Mouse (Mus musculus): ENCODE measurements around the gene Olfr1247. TPM values are rescaled to one million over a fixed set of nuclear protein-coding genes. Genes with fewer than 3 reads are reported as not detected.
"Not testable (repeated sequence)": the region's sequence is repeated elsewhere in the genome, so short reads cannot be mapped to it uniquely, and the experiment has no call there.

The Olfr1247 gene
- total RNA-seq (2015; ENCODE audit: low replicate concordance) (not detected in 2 replicates), total RNA-seq (2017; ENCODE audit: low replicate concordance) (not detected in 2 replicates)

DNA sequence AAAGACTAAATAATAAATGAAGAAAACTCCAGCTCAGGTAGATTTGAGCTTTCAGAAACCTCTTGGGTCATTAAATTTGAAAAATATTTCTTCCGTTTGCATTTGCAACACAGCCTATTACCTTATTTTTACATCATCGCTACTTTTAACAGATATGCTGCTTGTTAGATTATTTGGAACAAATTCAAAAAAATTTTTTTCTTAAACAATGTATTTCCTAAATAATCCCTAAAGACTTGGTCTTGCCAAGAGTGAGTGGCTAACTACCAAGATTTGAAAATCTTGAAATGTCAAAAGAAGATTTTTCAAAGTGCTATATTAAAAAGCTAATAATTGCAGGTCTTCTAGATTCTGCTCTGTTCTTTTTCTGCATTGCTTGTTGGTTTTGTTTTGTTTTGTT lies at the start of gene Olfr1247:
Gene Olfr1247 (minus strand): TSS at position 101 of the 400 bp plus-strand sequence.
- ATAC-seq (replicated peaks; ENCODE audit: low FRiP score, poor library complexity, severe bottlenecking), result no peak

DNA sequence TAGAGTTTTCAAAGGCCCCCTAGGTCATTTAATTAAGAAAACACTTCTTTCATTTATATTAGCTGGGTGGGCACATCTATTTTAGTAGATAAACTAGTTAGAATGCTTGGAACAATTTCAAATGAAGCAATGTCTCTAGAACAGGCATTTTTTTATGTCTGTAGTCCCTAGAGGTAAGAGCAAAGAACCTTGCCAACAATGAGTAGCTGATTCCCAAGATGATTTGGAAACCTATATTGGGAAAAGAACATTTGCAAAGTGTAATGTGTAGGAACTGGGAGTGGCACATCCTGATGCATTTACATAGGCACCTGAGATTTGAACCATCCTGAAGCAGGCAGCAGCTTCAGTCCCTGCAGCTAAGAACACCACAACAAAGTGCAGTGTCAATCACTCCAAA lies 47.4 kb upstream of the Olfr1247 start, which contains the start of gene Olfr1250:
Gene Olfr1250 (minus strand): TSS at position 101 of the 400 bp plus-strand sequence.
- no peak for ATAC-seq (replicated peaks; ENCODE audit: low FRiP score, poor library complexity, severe bottlenecking)

DNA sequence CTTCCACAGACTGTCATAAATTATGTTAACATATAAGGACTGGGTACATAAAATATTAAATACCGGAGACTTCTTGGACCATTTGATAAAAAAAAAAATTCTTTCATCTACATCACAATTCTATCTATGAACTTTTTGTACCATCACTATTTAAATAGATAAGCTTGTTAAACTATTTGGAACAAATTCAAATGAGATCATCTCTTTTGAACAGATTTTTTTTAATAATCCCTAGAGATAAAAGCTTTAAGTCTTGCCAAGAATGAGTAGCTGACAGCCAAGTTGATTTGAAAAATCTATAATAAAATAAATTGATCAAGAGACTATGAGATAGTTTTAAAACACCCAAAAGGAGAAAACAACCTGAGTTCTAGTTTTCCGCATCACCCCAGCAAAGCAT lies 21.0 kb upstream of the Olfr1247 start, which contains the start of gene Olfr1249:
Gene Olfr1249 (minus strand): TSS at position 101 of the 400 bp plus-strand sequence.
- no peak for ATAC-seq (replicated peaks; ENCODE audit: low FRiP score, poor library complexity, severe bottlenecking)

- ATAC-seq (replicated peaks; ENCODE audit: low FRiP score, poor library complexity, severe bottlenecking), result not testable (repeated sequence)
These were observed 4.2 kb upstream of the Olfr1247 start, which contains the start of gene Olfr1248 for GRCm38 (mm10) chr2:89618145-89618544. Gene Olfr1248 (minus strand): TSS chr2:89618245.

DNA sequence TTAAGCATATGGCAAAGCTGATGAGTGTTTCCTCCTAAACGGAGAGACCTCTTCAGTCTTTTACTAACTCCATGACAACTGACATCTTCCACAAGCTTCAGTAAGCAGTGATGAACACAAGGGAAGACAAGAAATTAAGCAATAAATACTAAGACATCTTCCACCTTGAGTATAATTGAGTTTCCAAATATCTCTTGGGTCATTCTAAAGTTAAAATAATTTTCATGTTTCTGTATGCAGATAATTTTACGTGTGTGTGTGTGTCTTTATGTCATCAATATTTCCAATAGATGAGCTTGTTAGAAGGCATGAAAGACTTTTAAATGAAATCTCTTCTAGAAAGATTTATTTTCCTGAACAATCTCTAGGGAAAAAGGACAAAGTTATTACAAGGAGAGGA lies 20.9 kb downstream of the Olfr1247 start, which contains the start of gene Olfr1246:
Gene Olfr1246 (minus strand): TSS at position 101 of the 400 bp plus-strand sequence.
- ATAC-seq (replicated peaks; ENCODE audit: low FRiP score, poor library complexity, severe bottlenecking), result no peak

GRCm38 (mm10) chr2:89578347-89578746 lies 35.6 kb downstream of the Olfr1247 start, which contains the start of gene Olfr1245:
Gene Olfr1245 (minus strand): TSS chr2:89578447.
- no peak for ATAC-seq (replicated peaks; ENCODE audit: low FRiP score, poor library complexity, severe bottlenecking)

DNA sequence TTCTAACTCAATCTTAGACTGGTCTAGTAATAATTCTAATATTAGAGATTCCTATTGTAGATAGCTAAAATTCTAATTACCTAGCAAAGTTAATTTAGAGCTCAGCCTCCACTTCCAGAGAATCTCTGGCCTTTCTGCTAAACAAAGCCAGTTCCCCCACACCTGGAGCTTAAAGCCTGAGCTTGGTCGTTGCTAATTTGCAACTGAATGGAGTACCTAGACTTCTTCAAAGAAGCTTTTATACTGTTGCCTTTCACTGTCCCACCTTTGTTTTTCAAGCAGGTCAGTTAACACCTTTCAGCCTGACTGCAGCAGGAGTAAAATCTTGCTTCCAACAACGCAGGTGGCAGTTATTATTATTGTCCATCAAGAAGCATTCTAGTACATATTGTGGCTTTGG lies 51.2 kb downstream of the Olfr1247 start:
- not testable (repeated sequence) for ATAC-seq (replicated peaks; ENCODE audit: low FRiP score, poor library complexity, severe bottlenecking)

Other genes with a start within 250 kb of the Olfr1247 start
- gene Olfr1234, start 249.3 kb downstream of the Olfr1247 start, total RNA-seq (2015; ENCODE audit: low replicate concordance), result not detected in 2 replicates
- gene Olfr1234, start 249.3 kb downstream of the Olfr1247 start, total RNA-seq (2017; ENCODE audit: low replicate concordance), result not detected in 2 replicates
- gene Olfr1238, start 204.5 kb downstream of the Olfr1247 start, total RNA-seq (2015; ENCODE audit: low replicate concordance), result not detected in 2 replicates
- not detected in 2 replicates for gene Olfr1238, start 204.5 kb downstream of the Olfr1247 start, total RNA-seq (2017; ENCODE audit: low replicate concordance)
- not detected in 2 replicates for gene Olfr1239, start 193.7 kb downstream of the Olfr1247 start, total RNA-seq (2015; ENCODE audit: low replicate concordance)
- gene Olfr1239, start 193.7 kb downstream of the Olfr1247 start, total RNA-seq (2017; ENCODE audit: low replicate concordance), result not detected in 2 replicates
- not detected in 2 replicates for gene Olfr1240, start 171.1 kb downstream of the Olfr1247 start, total RNA-seq (2015; ENCODE audit: low replicate concordance)
- not detected in 2 replicates for gene Olfr1240, start 171.1 kb downstream of the Olfr1247 start, total RNA-seq (2017; ENCODE audit: low replicate concordance)
- gene Olfr1241, start 127.0 kb downstream of the Olfr1247 start, total RNA-seq (2015; ENCODE audit: low replicate concordance), result not detected in 2 replicates
- gene Olfr1241, start 127.0 kb downstream of the Olfr1247 start, total RNA-seq (2017; ENCODE audit: low replicate concordance), result not detected in 2 replicates
- not detected in 2 replicates for gene Olfr1242, start 115.8 kb downstream of the Olfr1247 start, total RNA-seq (2015; ENCODE audit: low replicate concordance)
- gene Olfr1242, start 115.8 kb downstream of the Olfr1247 start, total RNA-seq (2017; ENCODE audit: low replicate concordance), result not detected in 2 replicates
- gene Olfr1243, start 82.6 kb downstream of the Olfr1247 start, total RNA-seq (2015; ENCODE audit: low replicate concordance), result not detected in 2 replicates
- gene Olfr1243, start 82.6 kb downstream of the Olfr1247 start, total RNA-seq (2017; ENCODE audit: low replicate concordance), result not detected in 2 replicates
- gene Olfr1245, start 35.7 kb downstream of the Olfr1247 start, total RNA-seq (2015; ENCODE audit: low replicate concordance), result not detected in 2 replicates
- gene Olfr1245, start 35.7 kb downstream of the Olfr1247 start, total RNA-seq (2017; ENCODE audit: low replicate concordance), result 2.1 TPM in 1 of 2 replicates, not detected in the other
- gene Olfr1246, start 21.0 kb downstream of the Olfr1247 start, total RNA-seq (2015; ENCODE audit: low replicate concordance), result not detected in 2 replicates
- gene Olfr1246, start 21.0 kb downstream of the Olfr1247 start, total RNA-seq (2017; ENCODE audit: low replicate concordance), result not detected in 2 replicates
- not detected in 2 replicates for gene Olfr1248, start 4.1 kb upstream of the Olfr1247 start, total RNA-seq (2015; ENCODE audit: low replicate concordance)
- gene Olfr1248, start 4.1 kb upstream of the Olfr1247 start, total RNA-seq (2017; ENCODE audit: low replicate concordance), result not detected in 2 replicates
- not detected in 2 replicates for gene Olfr1249, start 20.9 kb upstream of the Olfr1247 start, total RNA-seq (2015; ENCODE audit: low replicate concordance)
- not detected in 2 replicates for gene Olfr1249, start 20.9 kb upstream of the Olfr1247 start, total RNA-seq (2017; ENCODE audit: low replicate concordance)
- gene Olfr1250, start 47.3 kb upstream of the Olfr1247 start, total RNA-seq (2015; ENCODE audit: low replicate concordance), result not detected in 2 replicates
- not detected in 2 replicates for gene Olfr1250, start 47.3 kb upstream of the Olfr1247 start, total RNA-seq (2017; ENCODE audit: low replicate concordance)
- gene Olfr1251, start 57.8 kb upstream of the Olfr1247 start, total RNA-seq (2015; ENCODE audit: low replicate concordance), result not detected in 2 replicates
- gene Olfr1251, start 57.8 kb upstream of the Olfr1247 start, total RNA-seq (2017; ENCODE audit: low replicate concordance), result not detected in 2 replicates
- gene Olfr1252, start 110.9 kb upstream of the Olfr1247 start, total RNA-seq (2015; ENCODE audit: low replicate concordance), result not detected in 2 replicates
- not detected in 2 replicates for gene Olfr1252, start 110.9 kb upstream of the Olfr1247 start, total RNA-seq (2017; ENCODE audit: low replicate concordance)
- gene Olfr1253, start 143.0 kb upstream of the Olfr1247 start, total RNA-seq (2015; ENCODE audit: low replicate concordance), result not detected in 2 replicates
- gene Olfr1253, start 143.0 kb upstream of the Olfr1247 start, total RNA-seq (2017; ENCODE audit: low replicate concordance), result 0.42 TPM in 1 of 2 replicates, not detected in the other
- not detected in 2 replicates for gene Olfr1254, start 179.5 kb upstream of the Olfr1247 start, total RNA-seq (2015; ENCODE audit: low replicate concordance)
- not detected in 2 replicates for gene Olfr1254, start 179.5 kb upstream of the Olfr1247 start, total RNA-seq (2017; ENCODE audit: low replicate concordance)
- gene Olfr1255, start 197.9 kb upstream of the Olfr1247 start, total RNA-seq (2015; ENCODE audit: low replicate concordance), result not detected in 2 replicates
- gene Olfr1255, start 197.9 kb upstream of the Olfr1247 start, total RNA-seq (2017; ENCODE audit: low replicate concordance), result not detected in 2 replicates
- not detected in 2 replicates for gene Olfr1256, start 227.4 kb upstream of the Olfr1247 start, total RNA-seq (2015; ENCODE audit: low replicate concordance)
- not detected in 2 replicates for gene Olfr1256, start 227.4 kb upstream of the Olfr1247 start, total RNA-seq (2017; ENCODE audit: low replicate concordance)
- gene Olfr48, start 234.1 kb upstream of the Olfr1247 start, total RNA-seq (2015; ENCODE audit: low replicate concordance), result not detected in 2 replicates
- not detected in 2 replicates for gene Olfr48, start 234.1 kb upstream of the Olfr1247 start, total RNA-seq (2017; ENCODE audit: low replicate concordance)

All from erythroblast, adult 5-6 weeks (primary cell).